Mouse (Mus musculus) intestine, embryonic 16.5 days (tissue): Measurements from ENCODE around the gene Lsm2. TPM values are rescaled to one million over a fixed set of nuclear protein-coding genes. Genes with fewer than 3 reads are reported as not detected.
"Not testable (repeated sequence)": the region's sequence is repeated elsewhere in the genome, so short reads cannot be mapped to it uniquely, and the experiment has no call there.

Experiments
- ATAC-seq: fragments of 200-750 bp; cut with Nextera tagmentation; 2 replicates; pipeline ENCODE4 v1.8.0; 2017; ENCODE audit warnings: moderate TSS enrichment, moderate library complexity
- H3K27ac ChIP-seq: fragments of 300-500 bp; sonication (generic); 2 replicates; pipeline ENCODE4 v1.5.1; 2014; ENCODE audit warnings: mild to moderate bottlenecking, low read length
- H3K27me3 ChIP-seq: fragments of 300-500 bp; sonication (generic); replicated peaks from 2 replicates; pipeline ENCODE4 v1.6.1; 2014; ENCODE audit warnings: low read length, control low read depth, mixed read lengths; ENCODE audit not compliant: control insufficient read depth, insufficient read depth
- H3K36me3 ChIP-seq: fragments of 300-500 bp; sonication (generic); 2 replicates; pipeline ENCODE4 v1.6.1; 2014; ENCODE audit warnings: low read length, control low read depth; ENCODE audit not compliant: control insufficient read depth, insufficient read depth
- H3K4me1 ChIP-seq: fragments of 300-500 bp; sonication (generic); 2 replicates; pipeline ENCODE4 v1.6.1; 2014; ENCODE audit warnings: low read length, control low read depth, mixed read lengths; ENCODE audit not compliant: control insufficient read depth, insufficient read depth
- H3K4me2 ChIP-seq: fragments of 300-500 bp; sonication (generic); 2 replicates; pipeline ENCODE4 v1.6.1; 2014; ENCODE audit warnings: low read depth, low read length, control low read depth
- H3K4me3 ChIP-seq: fragments of 300-500 bp; sonication (generic); 2 replicates; pipeline ENCODE4 v1.5.1; 2014; ENCODE audit warnings: mild to moderate bottlenecking, low read length
- H3K9ac ChIP-seq: fragments of 300-500 bp; sonication (generic); 2 replicates; pipeline ENCODE4 v1.6.1; 2014; ENCODE audit warnings: low read depth, low read length
- H3K9me3 ChIP-seq: fragments of 300-500 bp; sonication (generic); 2 replicates; pipeline ENCODE4 v1.6.1; 2016; ENCODE audit warnings: low read length, control low read depth; ENCODE audit not compliant: control insufficient read depth
- WGBS: fragments of 180-500 bp; shearing (Covaris S2); extraction: QIAGEN DNeasy Blood & Tissue Kit; methylation state at CpG from one replicate; pipeline ENCODE4 v1.1.7; 2014; 5-methylcytosine and 5-hydroxymethylcytosine counted together
- polyA plus RNA-seq: library from polyadenylated mRNA; unstranded; fragments of >200 nt; fragmentation: Nextera tagmentation; extraction: Ambion mirVana; gene quantifications from 2 replicates; pipeline ENCODE4 v1.2.1, GENCODE M21; 2015

The Lsm2 gene
- polyA plus RNA-seq, 1 experiment from 2014 or later = 181 TPM

GRCm38 (mm10) chr17:35002153-35002865, 20.6 kb downstream of the Lsm2 start:
- Histone ChIP-seq H3K9me3 (no peaks in the 10 kb centered on the region), H3K27ac (peak overlapping the region; percentile 98), H3K4me3 (peak overlapping the region; percentile 98), H3K4me2 (peak overlapping the region; percentile 97), H3K27me3 (no peaks in the 10 kb centered on the region), H3K36me3 (peaks cover 20% of the 10 kb centered on the region; the same call in 1 of the 2 replicates), H3K4me1 (peaks cover 20% of the 10 kb centered on the region), H3K9ac (peak overlapping the region; percentile 98)
- ATAC-seq = no peak
- WGBS = 7% methylated on average over 12 of the region's 12 CpGs

- Histone ChIP-seq H3K9ac (peak overlapping the region; percentile 12), H3K4me3 (peak overlapping the region; percentile 98), H3K36me3 (peaks cover 23% of the 10 kb centered on the region; the same call in 1 of the 2 replicates), H3K27ac (peak overlapping the region; percentile 48), H3K9me3 (no peaks in the 10 kb centered on the region), H3K4me2 (peak overlapping the region; percentile 97), H3K4me1 (peaks cover 18% of the 10 kb centered on the region), H3K27me3 (no peaks in the 10 kb centered on the region)
- no peak for ATAC-seq
- WGBS = 45% methylated on average over 9 of the region's 9 CpGs
Observed at GRCm38 (mm10) chr17:35003022-35003838, 21.6 kb downstream of the Lsm2 start.

GRCm38 (mm10) chr17:35004075-35004717, 22.5 kb downstream of the Lsm2 start:
- peaks cover 18% of the 10 kb centered on the region for H3K4me1 ChIP-seq
- WGBS = 93% methylated on average over 17 of the region's 17 CpGs
- H3K9me3 ChIP-seq = no peaks in the 10 kb centered on the region
- no peaks in the 10 kb centered on the region for H3K27me3 ChIP-seq
- H3K9ac ChIP-seq = no peak overlapping the region
- H3K4me3 ChIP-seq = no peak overlapping the region
- H3K4me2 ChIP-seq = no peak overlapping the region; the same call in 1 of the 2 replicates
- ATAC-seq = no peak
- peaks cover 25% of the 10 kb centered on the region; the same call in 1 of the 2 replicates for H3K36me3 ChIP-seq
- H3K27ac ChIP-seq = peak overlapping the region; percentile 59; the same call in 1 of the 2 replicates

GRCm38 (mm10) chr17:35005158-35005557, 23.5 kb downstream of the Lsm2 start:
- H3K9me3 ChIP-seq = no peaks in the 10 kb centered on the region
- H3K4me1 ChIP-seq = peaks cover 16% of the 10 kb centered on the region
- no peak overlapping the region for H3K4me3 ChIP-seq
- no peak overlapping the region for H3K9ac ChIP-seq
- H3K27me3 ChIP-seq = no peaks in the 10 kb centered on the region
- H3K36me3 ChIP-seq = peaks cover 25% of the 10 kb centered on the region; the same call in 1 of the 2 replicates
- no peak for ATAC-seq
- no peak overlapping the region for H3K27ac ChIP-seq
- WGBS = 90% methylated on average over 10 of the region's 10 CpGs
- H3K4me2 ChIP-seq = no peak overlapping the region

GRCm38 (mm10) chr17:35005902-35006301, 24.2 kb downstream of the Lsm2 start:
- peaks cover 32% of the 10 kb centered on the region for H3K36me3 ChIP-seq
- not testable (repeated sequence) for H3K4me3 ChIP-seq, H3K9ac ChIP-seq, H3K27me3 ChIP-seq, ATAC-seq, H3K9me3 ChIP-seq, H3K27ac ChIP-seq, H3K4me2 ChIP-seq
- peaks cover 16% of the 10 kb centered on the region for H3K4me1 ChIP-seq
- 89% methylated on average over 4 of the region's 5 CpGs for WGBS

- Histone ChIP-seq H3K27ac (no peak overlapping the region), H3K9ac (no peak overlapping the region), H3K27me3 (no peaks in the 10 kb centered on the region), H3K9me3 (no peaks in the 10 kb centered on the region), H3K4me3 (no peak overlapping the region), H3K36me3 (peaks cover 40% of the 10 kb centered on the region), H3K4me2 (no peak overlapping the region), H3K4me1 (peaks cover 12% of the 10 kb centered on the region)
- 97% methylated on average over 7 of the region's 7 CpGs for WGBS
- no peak for ATAC-seq
Observed at GRCm38 (mm10) chr17:35007387-35007991, 25.8 kb downstream of the Lsm2 start.

GRCm38 (mm10) chr17:35009586-35009985, 27.9 kb downstream of the Lsm2 start:
- H3K9ac ChIP-seq = no peak overlapping the region
- H3K4me2 ChIP-seq = no peak overlapping the region
- H3K4me1 ChIP-seq = no peaks in the 10 kb centered on the region
- no peaks in the 10 kb centered on the region for H3K9me3 ChIP-seq
- no peak overlapping the region for H3K27ac ChIP-seq
- H3K4me3 ChIP-seq = no peak overlapping the region
- WGBS = 92% methylated on average over 7 of the region's 7 CpGs
- H3K27me3 ChIP-seq = no peaks in the 10 kb centered on the region
- H3K36me3 ChIP-seq = peaks cover 45% of the 10 kb centered on the region
- no peak for ATAC-seq

GRCm38 (mm10) chr17:35011440-35011839, 29.8 kb downstream of the Lsm2 start:
- Histone ChIP-seq H3K9me3 (no peaks in the 10 kb centered on the region), H3K36me3 (peaks cover 49% of the 10 kb centered on the region), H3K27me3 (no peaks in the 10 kb centered on the region), H3K4me3 (no peak overlapping the region), H3K4me2 (no peak overlapping the region), H3K27ac (no peak overlapping the region), H3K4me1 (peaks cover 5% of the 10 kb centered on the region), H3K9ac (no peak overlapping the region)
- WGBS = 93% methylated on average over 8 of the region's 8 CpGs
- no peak for ATAC-seq

GRCm38 (mm10) chr17:35012430-35012829, 30.8 kb downstream of the Lsm2 start:
- no peak overlapping the region for H3K27ac ChIP-seq
- H3K4me3 ChIP-seq = no peak overlapping the region
- H3K4me2 ChIP-seq = no peak overlapping the region
- no peak overlapping the region for H3K9ac ChIP-seq
- WGBS = 90% methylated on average over 13 of the region's 13 CpGs
- H3K4me1 ChIP-seq = peaks cover 13% of the 10 kb centered on the region
- no peak for ATAC-seq
- peaks cover 45% of the 10 kb centered on the region for H3K36me3 ChIP-seq
- H3K27me3 ChIP-seq = no peaks in the 10 kb centered on the region
- H3K9me3 ChIP-seq = no peaks in the 10 kb centered on the region
